Mouse (Mus musculus): ENCODE data around the gene Pds5b.
"Not testable (repeated sequence)": the region's sequence is repeated elsewhere in the genome, so short reads cannot be mapped to it uniquely, and the experiment has no call there.

Gene Pds5b

DNA sequence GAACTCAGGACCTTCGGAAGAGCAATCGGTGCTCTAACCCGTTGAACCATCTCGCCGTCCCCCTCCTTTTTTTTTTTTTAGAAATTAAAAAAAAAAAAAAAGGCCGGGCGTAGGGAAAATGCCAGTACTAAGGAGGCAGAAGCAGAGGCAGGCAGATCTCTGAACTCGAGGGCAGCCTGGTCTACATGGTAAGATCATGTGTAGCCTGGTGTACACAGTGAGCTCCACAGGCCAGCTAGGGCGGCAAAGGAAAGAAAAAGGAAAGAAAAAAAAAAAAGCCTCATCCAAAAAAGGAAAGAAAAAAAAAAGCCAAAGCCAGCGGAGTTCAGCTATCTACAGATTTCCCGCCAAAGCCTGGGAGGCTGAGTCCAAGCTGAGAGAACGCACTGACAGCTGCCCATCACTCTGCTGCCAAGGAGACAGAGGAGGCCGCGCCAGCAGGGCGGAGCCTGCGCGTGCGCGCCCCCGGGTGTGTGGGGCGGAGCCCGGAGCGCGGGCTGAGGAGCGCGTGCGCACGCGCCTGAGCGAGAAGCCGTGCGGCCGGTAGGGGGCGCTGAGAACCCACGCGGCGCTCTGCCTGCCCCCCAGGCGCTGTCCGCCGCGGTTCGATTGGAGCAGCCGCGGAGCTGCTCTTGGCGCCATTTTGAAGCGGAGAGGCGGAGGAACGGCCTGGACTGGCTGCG is at the start of gene Pds5b:
Gene Pds5b (plus strand): TSS at position 587 of the 683 bp plus-strand sequence.
- DNase-seq (ENCODE audit: low read depth): peak; percentile 88

DNA sequence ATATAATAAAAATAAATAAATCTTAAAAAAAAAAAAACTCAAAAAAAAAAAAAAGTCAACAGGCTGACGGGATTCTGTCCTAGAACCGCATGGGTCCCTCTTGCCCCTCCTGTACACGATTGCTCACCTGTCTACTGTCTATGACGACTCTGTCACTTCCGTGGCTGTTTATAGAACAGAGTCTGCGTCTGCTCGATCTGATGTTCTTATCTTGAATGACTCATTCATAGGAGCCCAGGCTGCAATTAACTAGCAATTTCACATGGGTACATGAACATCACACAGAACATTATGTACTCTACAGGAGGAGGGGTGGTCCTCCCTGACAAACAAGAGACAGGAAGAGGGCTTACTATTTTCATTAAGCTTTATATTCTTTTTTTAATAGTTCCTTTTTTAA is 48.0 kb upstream of the Pds5b start:
- no peak for DNase-seq (ENCODE audit: low read depth)

GRCm38 (mm10) chr5:150629272-150629671 is 44.3 kb upstream of the Pds5b start:
- no peak for DNase-seq (ENCODE audit: low read depth)

GRCm38 (mm10) chr5:150629692-150630091 is 43.8 kb upstream of the Pds5b start:
- DNase-seq (ENCODE audit: low read depth): no peak

- no peak for DNase-seq (ENCODE audit: low read depth)
Observed at GRCm38 (mm10) chr5:150641440-150641839, 32.1 kb upstream of the Pds5b start.

GRCm38 (mm10) chr5:150643390-150643789 is 30.1 kb upstream of the Pds5b start:
- not testable (repeated sequence) for DNase-seq (ENCODE audit: low read depth)

- no peak for DNase-seq (ENCODE audit: low read depth)
Observed at GRCm38 (mm10) chr5:150644926-150645325, 28.6 kb upstream of the Pds5b start.

- no peak for DNase-seq (ENCODE audit: low read depth)
Observed at GRCm38 (mm10) chr5:150652578-150652977, 21.0 kb upstream of the Pds5b start.

DNA sequence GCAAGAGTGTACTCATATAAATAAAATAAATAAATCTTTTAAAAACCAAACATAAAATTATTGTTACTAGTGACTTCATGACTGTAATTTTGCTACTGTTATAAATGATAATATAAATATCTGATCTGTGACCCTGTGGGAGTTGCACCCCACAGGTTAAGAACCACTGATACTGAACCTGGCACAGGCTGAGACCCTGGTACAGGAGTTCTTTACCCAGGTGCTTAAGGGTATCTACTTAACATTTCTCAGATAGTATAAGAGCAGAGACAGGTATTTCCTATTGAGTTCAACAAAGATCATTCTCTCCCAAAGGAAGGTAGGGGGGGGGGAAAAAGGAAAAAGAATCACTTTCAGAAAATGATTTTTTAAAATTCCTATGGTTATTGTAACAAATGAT is 19.0 kb upstream of the Pds5b start:
- DNase-seq (ENCODE audit: low read depth): no peak

DNA sequence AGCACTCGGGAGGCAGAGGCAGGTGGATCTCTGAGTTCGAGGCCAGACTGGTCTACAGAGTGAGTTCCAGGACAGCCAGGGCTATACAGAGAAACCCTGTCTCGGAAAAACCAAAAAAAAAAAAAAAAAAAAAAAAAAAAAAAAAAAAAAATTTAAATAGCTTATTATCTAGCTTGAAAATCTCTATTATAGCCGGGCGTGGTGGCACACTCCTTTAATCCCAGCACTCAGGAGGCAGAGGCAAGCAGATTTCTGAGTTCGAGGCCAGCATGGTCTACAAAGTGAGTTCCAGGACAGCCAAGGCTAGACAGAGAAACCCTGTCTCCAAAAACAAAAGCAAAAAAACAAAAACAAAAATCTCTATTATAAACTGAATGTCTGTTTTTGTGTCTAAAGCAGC is 14.1 kb upstream of the Pds5b start:
- not testable (repeated sequence) for DNase-seq (ENCODE audit: low read depth)

- DNase-seq (ENCODE audit: low read depth): not testable (repeated sequence)
Observed at GRCm38 (mm10) chr5:150660296-150660695, 13.2 kb upstream of the Pds5b start.

GRCm38 (mm10) chr5:150663926-150664325 is 9.6 kb upstream of the Pds5b start:
- not testable (repeated sequence) for DNase-seq (ENCODE audit: low read depth)

GRCm38 (mm10) chr5:150664794-150665131 is 8.8 kb upstream of the Pds5b start:
- no peak for DNase-seq (ENCODE audit: low read depth)

- DNase-seq (ENCODE audit: low read depth): peak; percentile 97
Observed at GRCm38 (mm10) chr5:150665132-150665954, 8.2 kb upstream of the Pds5b start.

DNA sequence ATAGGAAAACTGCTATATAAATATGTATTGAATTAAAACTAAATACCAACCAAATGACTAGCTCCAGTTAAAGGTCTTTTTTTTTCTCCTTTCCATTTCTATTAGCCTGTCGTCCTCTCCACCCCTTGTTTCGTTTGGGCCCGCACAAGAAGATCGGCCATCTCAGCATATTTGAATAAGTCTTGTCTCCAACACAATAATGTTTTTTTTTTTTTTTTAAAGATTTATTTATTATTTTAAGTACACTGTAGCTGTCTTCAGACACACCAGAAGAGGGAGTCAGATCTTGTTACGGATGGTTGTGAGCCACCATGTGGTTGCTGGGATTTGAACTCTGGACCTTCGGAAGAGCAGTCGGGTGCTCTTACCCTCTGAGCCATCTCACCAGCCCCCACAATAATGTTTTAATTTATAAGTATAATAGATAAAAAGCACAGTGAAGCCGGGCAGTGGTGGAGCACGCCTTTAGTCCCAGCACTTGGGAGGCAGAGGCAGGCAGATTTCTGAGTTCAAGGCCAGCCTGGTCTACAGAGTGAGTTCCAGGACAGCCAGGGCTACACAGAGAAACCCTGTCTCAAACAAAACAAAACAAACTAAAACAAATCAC is 7.3 kb upstream of the Pds5b start, which contains the start of gene N4bp2l2:
Gene N4bp2l2 (minus strand): TSS at position 51 of the 607 bp plus-strand sequence.
- DNase-seq (ENCODE audit: low read depth): not testable (repeated sequence)

DNA sequence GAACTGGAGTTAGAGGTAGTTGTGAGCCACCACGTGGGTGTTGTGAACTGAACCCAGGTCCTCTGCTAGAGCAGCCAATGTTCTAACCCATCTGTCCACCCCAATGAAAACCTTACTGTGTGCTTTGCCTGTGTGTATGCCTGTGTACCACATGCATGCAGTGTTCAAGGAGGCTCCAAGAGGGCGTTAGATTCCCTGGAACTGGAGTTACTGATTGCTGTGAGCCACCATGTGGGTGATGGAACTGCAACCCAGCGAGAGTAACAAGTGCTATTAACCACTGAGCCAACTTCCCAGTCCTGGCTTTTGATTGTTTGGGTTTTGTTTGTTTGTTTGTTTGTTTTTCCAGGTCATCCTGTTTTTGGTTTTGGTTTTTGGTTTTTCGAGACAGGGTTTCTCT is 4.8 kb upstream of the Pds5b start:
- no peak for DNase-seq (ENCODE audit: low read depth)

DNA sequence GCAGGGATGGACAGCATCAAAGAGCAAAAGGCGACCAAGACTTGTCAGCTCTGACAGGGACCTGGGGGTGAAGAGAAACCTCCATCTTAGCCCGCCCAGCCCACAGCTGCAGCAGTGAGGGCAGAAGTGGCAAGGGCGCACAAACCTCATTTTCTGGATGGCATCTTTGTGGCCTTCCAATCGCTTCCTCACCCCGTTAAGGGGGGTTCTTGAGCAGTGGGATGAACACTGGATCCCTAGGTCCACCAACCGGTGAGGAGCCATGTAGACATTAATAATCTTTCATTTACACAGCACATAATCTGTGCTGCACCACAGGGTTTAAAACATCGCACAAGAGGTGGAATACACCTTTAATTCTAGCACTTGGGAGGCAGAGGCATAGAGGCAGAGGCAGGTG is 1.2 kb upstream of the Pds5b start:
- no peak for DNase-seq (ENCODE audit: low read depth)

GRCm38 (mm10) chr5:150673880-150674621 is 512 bp downstream of the Pds5b start:
- DNase-seq (ENCODE audit: low read depth): no peak

DNA sequence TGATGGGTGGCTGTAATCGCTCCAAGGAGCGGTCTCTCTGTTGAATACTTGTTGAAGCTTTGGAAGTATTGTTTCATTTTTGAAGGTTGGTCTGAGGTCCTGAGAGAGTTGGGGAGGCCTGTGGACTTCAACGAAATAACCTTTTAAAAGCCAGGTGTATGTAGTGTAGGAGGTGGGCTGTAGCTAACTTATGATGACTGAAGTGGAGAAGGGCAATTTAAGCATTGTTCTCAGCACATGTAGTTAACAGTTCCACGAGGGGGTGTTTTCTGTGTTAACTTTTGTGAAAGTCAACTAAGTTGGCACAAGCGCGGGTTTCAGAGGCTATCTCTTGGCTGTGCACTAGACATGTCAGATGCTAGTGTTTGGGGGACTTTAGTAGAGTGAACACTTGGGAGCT is 1.3 kb downstream of the Pds5b start:
- DNase-seq (ENCODE audit: low read depth): no peak

- DNase-seq (ENCODE audit: low read depth): not testable (repeated sequence)
Observed at GRCm38 (mm10) chr5:150682862-150683261, 9.3 kb downstream of the Pds5b start.

GRCm38 (mm10) chr5:150690685-150691084 is 17.1 kb downstream of the Pds5b start:
- DNase-seq (ENCODE audit: low read depth): no peak

DNA sequence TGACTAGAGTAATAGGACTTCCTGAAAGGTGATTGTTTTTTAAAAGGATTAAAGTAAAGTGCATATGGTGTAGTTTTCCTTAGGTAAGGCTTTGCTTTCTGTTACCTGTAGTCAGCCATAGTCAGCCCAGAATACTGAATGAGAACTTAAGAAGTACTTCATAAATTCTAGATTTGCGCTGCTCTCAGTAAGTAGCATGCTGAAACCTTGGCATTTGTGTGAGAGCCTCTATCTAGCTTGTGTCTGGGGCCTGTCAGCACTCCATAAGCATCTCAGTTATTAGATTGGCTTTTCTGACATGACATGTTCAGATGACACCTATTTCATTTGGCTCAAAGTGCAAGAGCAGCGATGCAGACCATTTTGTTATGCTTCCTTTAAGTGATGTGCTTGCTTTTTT is 19.7 kb downstream of the Pds5b start:
- no peak for DNase-seq (ENCODE audit: low read depth)
